Mouse (Mus musculus) embryonic fibroblast, embryonic 13.5 days (primary cell): ENCODE measurements around the gene Nr3c2.
A peak's percentile ranks its signal among the peaks of the same experiment; 100 is the strongest.

Source experiments
- CTCF ChIP-seq: IDR thresholded peaks from 2 replicates; pipeline ENCODE4 v1.5.1; 2011; ENCODE audit warnings: mild to moderate bottlenecking, control low read depth, low read length, moderate library complexity, borderline replicate concordance; ENCODE audit not compliant: insufficient read depth
- POLR2A ChIP-seq: IDR thresholded peaks from 2 replicates; pipeline ENCODE4 v1.6.1; 2011; ENCODE audit warnings: low read depth, mild to moderate bottlenecking, control low read depth, low read length, moderate library complexity

DNA sequence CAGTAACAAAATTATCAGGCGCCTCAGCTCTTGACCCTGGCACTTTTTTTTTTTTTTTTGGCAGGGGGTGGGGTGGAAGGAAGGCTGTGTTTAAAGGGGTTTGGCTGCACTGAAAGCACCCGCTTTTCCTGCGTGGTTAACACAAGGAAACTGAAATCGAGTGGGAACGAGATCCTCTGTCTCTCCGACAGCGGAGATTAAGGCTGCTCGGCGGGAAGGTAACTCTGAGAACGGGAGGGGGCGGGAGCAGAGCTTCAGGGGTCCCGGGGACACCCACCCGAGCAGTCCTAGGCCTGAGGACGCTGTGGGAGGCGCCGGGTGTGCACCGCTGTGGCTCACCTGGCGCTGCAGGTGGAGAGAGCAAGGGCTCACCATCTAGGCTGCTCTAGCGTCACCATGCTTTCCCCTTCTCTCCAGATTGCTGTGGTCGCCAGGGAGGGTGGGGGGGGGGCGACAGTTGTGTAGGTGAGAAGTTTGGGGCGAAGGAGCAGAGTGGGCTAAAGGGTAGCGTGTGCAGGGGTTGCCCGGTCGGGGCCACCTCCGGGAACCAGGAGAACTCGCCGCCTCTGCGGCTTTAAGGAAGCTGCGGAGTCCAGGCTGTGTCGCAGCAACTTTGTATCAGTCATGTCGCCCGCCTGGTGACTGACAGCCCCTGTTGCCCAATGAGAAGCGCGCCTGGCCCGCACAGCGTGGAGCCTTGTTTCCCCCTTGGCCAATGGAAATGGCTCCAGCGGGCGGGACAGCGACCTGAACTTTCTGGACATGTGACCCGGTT is 2.4 kb downstream of the Nr3c2 start:
- TF ChIP-seq CTCF (no peak), POLR2A (peak; percentile 65)
